Mouse (Mus musculus) liver, adult (tissue): ENCODE measurements around the gene Krt20.

Experiments
- GATA4 ChIP-seq: IDR thresholded peaks from 2 replicates; pipeline ENCODE4 v1.6.1; 2014; ENCODE audit warnings: mild to moderate bottlenecking, low read length; ENCODE audit not compliant: insufficient replicate concordance

The Krt20 gene

DNA sequence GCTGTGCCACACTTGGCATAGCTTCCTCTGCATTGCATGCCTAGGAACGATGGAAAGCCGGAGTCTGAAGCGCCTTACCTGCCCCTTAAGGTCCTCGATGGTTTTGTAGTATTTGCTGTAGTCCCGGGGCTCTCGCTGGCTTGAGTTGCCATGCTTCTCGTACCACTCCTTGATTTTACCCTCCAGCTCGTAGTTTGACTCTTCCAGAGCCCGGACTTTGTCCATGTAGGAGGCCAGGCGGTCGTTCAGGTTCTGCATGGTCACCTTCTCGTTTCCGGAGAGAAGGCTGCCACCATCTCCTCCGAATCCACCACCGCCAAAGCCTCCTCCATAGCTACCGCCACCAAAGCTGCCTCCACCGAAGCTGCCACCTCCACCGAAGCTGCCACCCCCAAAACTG, 49.3 kb downstream of the Krt20 start:
- TF ChIP-seq GATA4 = no peak

DNA sequence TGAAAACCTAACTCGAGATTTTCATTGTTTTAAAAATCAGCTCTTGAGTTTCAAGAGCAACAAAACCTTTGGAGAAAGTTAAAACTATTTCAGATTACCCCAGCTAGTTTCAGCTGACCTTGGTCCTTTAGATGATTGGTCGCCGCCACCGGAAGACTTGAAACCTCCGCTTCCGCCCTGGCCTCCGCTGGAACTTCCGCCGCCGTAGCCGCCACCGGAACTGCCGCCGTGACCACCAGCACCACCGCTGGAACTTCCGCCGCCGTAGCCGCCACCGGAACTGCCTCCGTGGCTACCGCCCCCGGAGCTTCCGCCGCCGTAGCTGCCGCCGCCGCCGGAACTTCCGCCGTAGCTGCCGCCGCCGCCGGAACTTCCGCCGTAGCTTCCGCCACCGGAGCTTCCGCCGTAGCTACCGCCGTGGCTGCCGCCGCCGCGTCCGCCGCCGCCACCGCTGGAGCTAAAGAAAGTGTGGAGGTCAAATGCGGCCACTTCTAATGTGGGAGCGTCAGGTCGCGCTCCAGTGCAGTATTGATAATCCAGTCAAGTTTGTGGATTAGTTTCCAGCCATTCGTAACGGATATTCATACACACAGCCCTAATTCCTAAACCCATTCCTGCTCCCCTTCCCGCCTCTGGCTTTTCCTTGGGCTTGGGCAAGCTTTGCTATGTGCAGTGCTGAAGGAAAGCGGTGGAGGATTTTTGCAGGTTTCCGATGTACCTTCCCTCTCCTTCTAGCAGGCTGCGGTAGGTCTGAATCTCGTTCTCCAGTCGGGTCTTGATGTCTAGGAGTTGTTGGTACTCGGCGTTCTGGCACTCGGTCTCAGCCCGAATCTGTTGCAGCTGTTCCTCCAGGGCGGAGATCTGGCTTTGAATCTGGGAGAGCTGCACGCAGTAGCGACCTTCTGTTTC, 51.9 kb downstream of the Krt20 start:
- TF ChIP-seq GATA4 = no peak

DNA sequence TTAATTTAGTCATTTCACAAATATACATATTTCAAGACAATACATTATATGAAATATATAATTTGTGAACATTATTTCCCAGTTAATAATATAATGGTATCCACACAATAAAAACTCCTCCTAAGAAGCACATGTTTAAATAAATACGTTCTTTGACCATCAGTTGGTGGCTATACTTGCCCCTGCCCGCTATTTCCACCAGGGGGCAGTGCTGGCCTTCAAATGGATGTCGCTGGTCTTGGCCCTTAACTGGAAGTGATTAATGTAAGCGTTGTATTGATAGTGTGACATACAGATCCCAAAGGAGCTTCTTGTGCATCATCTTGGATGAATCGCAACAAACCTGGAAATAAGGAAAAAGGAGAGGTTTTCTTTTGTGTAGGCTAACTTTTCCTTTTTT, 58.4 kb downstream of the Krt20 start:
- TF ChIP-seq GATA4 = no peak
